Mouse (Mus musculus) liver, adult 2 months (tissue): Measurements from ENCODE around the gene Sgms1.

Source experiments
- CTCF ChIP-seq: fragments of 200-500 bp; IDR thresholded peaks from 2 replicates; pipeline ENCODE4 v1.5.1; 2011; ENCODE audit warnings: low read depth, low read length, control low read depth
- POLR2A ChIP-seq: fragments of 200-500 bp; IDR thresholded peaks from 2 replicates; pipeline ENCODE4 v1.6.1; 2011; ENCODE audit warnings: low read length, control low read depth; ENCODE audit not compliant: insufficient read depth; ENCODE audit errors: extremely low read depth

DNA sequence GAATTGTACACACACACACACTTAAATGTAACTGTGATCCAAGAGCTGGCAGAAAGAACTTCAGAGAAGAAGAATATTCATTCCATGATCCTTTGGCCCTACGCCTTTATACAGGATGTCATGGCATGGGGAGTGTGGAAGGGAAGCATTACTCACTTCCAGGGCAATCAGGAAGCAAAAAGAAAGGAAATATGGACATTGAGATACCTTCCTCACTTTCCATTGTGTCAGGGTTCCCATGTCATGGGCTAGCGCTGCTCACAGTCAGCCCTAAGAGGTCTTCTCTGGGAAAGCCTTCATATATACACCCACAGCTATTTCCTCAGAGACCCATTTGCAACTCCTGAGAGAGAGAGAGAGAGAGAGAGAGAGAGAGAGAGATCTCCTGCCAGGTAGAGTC, 282.8 kb downstream of the Sgms1 start:
- no peak for TF ChIP-seq CTCF
- TF ChIP-seq POLR2A: no peak
